Mouse (Mus musculus) forebrain, embryonic 16.5 days (tissue): ENCODE measurements around the gene Hipk2. TPM values are rescaled to one million over a fixed set of nuclear protein-coding genes. Genes with fewer than 3 reads are reported as not detected.

Experiments used
- ATAC-seq: fragments of 200-750 bp; cut with Nextera tagmentation; 2 replicates; pipeline ENCODE4 v1.8.0; 2017; ENCODE audit warnings: mild to moderate bottlenecking, moderate library complexity
- H3K27ac ChIP-seq: fragments of 300-500 bp; sonication (generic); 2 replicates; pipeline ENCODE4 v1.5.1; 2014; ENCODE audit warnings: low read length, control low read depth
- H3K27me3 ChIP-seq: fragments of 300-500 bp; sonication (generic); replicated peaks from 2 replicates; pipeline ENCODE4 v1.6.1; 2014; ENCODE audit warnings: low read length; ENCODE audit not compliant: control insufficient read depth, insufficient read depth
- H3K36me3 ChIP-seq: fragments of 300-500 bp; sonication (generic); 2 replicates; pipeline ENCODE4 v1.6.1; 2014; ENCODE audit not compliant: control insufficient read depth, insufficient read depth
- H3K4me1 ChIP-seq: fragments of 300-500 bp; sonication (generic); replicated peaks from 2 replicates; pipeline ENCODE4 v1.6.1; 2014; ENCODE audit warnings: low read length; ENCODE audit not compliant: control insufficient read depth, insufficient read depth
- H3K4me2 ChIP-seq: fragments of 300-500 bp; sonication (generic); 2 replicates; pipeline ENCODE4 v1.6.1; 2014; ENCODE audit warnings: mild to moderate bottlenecking, low read length, control low read depth
- H3K4me3 ChIP-seq: fragments of 300-500 bp; sonication (generic); replicated peaks from 2 replicates; pipeline ENCODE4 v1.5.1; 2014; ENCODE audit warnings: mild to moderate bottlenecking, low read length, control low read depth
- H3K9ac ChIP-seq: fragments of 300-500 bp; sonication (generic); replicated peaks from 2 replicates; pipeline ENCODE4 v1.6.1; 2014; ENCODE audit warnings: low read depth, low read length, control low read depth
- H3K9me3 ChIP-seq: fragments of 300-500 bp; sonication (generic); 2 replicates; pipeline ENCODE4 v1.6.1; 2016; ENCODE audit warnings: low read length; ENCODE audit not compliant: control insufficient read depth
- WGBS: fragments of 180-500 bp; shearing (Covaris S2); extraction: QIAGEN DNeasy Blood & Tissue Kit; methylation state at CpG from one replicate; pipeline ENCODE4 v1.1.7; 2014; 5-methylcytosine and 5-hydroxymethylcytosine counted together
- polyA plus RNA-seq: library from polyadenylated mRNA; unstranded; fragments of >200 nt; fragmentation: Nextera tagmentation; extraction: Ambion mirVana; gene quantifications from 2 replicates; pipeline ENCODE4 v1.2.1, GENCODE M21; 2015

Hipk2 gene
- polyA plus RNA-seq, 1 experiment from 2014 or later = 29.2 TPM

DNA sequence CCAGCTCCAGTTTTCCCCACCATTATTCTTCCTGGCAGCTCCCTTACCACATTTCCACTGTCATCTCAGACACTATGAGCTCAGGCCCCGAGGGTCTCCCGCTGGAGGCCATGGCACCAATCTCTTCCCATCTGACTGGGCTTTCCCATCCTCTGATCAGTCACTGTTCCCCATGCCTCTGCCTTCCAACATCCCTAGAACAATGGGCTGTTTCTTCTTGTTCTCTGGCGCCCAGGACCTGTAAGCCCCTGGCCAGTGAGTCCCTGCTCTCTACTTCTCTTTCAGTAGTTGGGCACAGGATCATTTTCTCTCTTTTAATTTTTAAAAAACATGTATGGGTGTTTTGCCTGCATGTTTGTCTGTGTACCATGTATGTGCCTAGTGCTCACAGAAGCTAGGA lies 143.3 kb downstream of the Hipk2 start:
- ATAC-seq = no peak

DNA sequence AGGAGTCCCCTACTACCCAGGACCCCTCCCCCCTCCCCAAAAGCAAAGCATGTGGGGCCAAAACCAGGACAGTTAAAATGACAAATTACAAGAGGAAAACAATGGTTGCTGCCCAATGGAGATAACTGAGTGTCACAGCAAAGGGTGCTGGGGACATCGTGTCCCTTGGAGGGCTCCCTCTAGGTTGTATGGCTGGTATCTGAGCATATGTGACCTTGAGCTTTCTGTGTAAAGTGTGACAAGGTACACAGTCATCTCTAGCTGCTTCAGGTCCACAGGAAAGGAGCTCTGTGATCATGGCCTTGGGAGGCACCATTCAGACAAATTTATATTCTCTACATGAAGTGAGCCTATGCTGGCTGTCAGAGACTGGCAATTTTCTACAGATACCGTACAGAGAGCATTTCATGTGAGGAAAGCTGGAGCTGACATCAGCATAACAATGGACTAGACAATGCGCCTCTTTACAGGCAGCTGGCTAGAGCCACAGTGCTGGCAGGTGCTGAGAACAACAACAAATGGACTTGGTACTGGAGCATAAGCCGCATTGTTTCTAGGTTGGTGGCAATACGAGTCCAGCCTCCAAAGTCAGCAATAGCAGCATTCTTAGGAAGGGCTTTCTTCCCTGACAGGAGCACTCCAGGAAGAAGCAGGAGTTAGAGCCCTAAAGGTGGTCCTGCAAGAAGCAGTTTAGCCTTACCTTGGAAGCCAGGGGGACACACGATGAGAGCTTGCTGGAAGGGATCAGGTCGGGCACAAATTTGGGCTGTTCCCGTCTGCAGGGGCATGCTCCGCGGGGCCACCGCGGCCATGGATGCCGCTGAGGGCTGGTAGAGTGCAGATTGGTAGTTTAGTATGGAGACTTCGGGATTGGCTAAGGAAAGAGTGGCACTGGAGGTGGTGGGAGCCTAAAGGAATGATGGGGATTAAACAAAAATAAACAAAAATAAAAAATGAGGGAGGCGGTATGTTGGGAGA lies 145.5 kb downstream of the Hipk2 start:
- H3K4me2 ChIP-seq = no peak overlapping the region
- H3K27me3 ChIP-seq = no peaks in the 10 kb centered on the region
- no peaks in the 10 kb centered on the region for H3K9me3 ChIP-seq
- peaks cover 15% of the 10 kb centered on the region for H3K36me3 ChIP-seq
- H3K27ac ChIP-seq = peak overlapping the region; percentile 58; the same call in 1 of the 2 replicates
- 0 out of 2 replicates have a peak overlapping the region, but pooled peaks have one; percentile 9 for H3K9ac ChIP-seq
- H3K4me1 ChIP-seq = peaks cover 8% of the 10 kb centered on the region
- 66% methylated on average over 15 of the region's 15 CpGs for WGBS
- ATAC-seq = peak; percentile 89
- no peak overlapping the region for H3K4me3 ChIP-seq

More for the DNA sequence above, 143.3 kb downstream of the Hipk2 start:
- H3K36me3 ChIP-seq = peaks cover 18% of the 10 kb centered on the region
- no peak overlapping the region for H3K4me3 ChIP-seq
- no peaks in the 10 kb centered on the region for H3K9me3 ChIP-seq
- WGBS = 78% methylated on average over 3 of the region's 3 CpGs
- H3K9ac ChIP-seq = no peak overlapping the region
- no peak overlapping the region for H3K4me2 ChIP-seq
- no peaks in the 10 kb centered on the region for H3K27me3 ChIP-seq
- no peak overlapping the region for H3K27ac ChIP-seq
- peaks cover 8% of the 10 kb centered on the region for H3K4me1 ChIP-seq

DNA sequence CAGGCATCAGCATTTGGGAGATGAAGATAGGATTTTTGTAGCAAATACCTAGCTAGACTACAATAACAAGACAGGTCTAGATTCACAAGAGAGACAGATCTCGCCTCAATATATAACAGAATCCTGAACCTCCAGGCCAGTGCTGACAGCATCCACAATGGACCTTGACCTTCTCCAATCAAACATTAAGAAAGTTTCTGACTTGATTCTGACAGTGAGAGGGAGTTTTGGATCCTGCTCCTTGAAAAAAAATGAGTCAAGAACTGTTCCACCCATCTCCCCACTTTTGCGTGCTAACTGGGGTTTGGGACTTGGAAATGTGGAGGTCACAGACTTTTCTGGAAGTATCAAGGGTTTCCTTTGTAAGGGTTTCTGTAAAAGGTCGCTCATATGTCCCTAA lies 150.4 kb downstream of the Hipk2 start:
- H3K27ac ChIP-seq = no peak overlapping the region
- peaks cover 18% of the 10 kb centered on the region for H3K36me3 ChIP-seq
- no peak overlapping the region for H3K9ac ChIP-seq
- H3K9me3 ChIP-seq = no peaks in the 10 kb centered on the region
- no peaks in the 10 kb centered on the region for H3K27me3 ChIP-seq
- H3K4me2 ChIP-seq = no peak overlapping the region
- 94% methylated on average over 3 of the region's 3 CpGs for WGBS
- ATAC-seq = no peak
- no peak overlapping the region for H3K4me3 ChIP-seq
- peaks cover 4% of the 10 kb centered on the region for H3K4me1 ChIP-seq

GRCm38 (mm10) chr6:38721361-38721760 lies 154.6 kb downstream of the Hipk2 start:
- Histone ChIP-seq H3K4me3 (no peak overlapping the region), H3K4me1 (no peaks in the 10 kb centered on the region), H3K4me2 (no peak overlapping the region), H3K36me3 (peaks cover 30% of the 10 kb centered on the region), H3K9me3 (no peaks in the 10 kb centered on the region), H3K27ac (no peak overlapping the region), H3K9ac (no peak overlapping the region), H3K27me3 (no peaks in the 10 kb centered on the region)
- 93% methylated on average over 1 of the region's 1 CpGs for WGBS
- ATAC-seq = no peak

- Histone ChIP-seq H3K9me3 (no peaks in the 10 kb centered on the region), H3K4me2 (no peak overlapping the region), H3K36me3 (peaks cover 40% of the 10 kb centered on the region), H3K27ac (no peak overlapping the region), H3K4me3 (no peak overlapping the region), H3K4me1 (no peaks in the 10 kb centered on the region), H3K27me3 (no peaks in the 10 kb centered on the region), H3K9ac (no peak overlapping the region)
- ATAC-seq = peak; percentile 55
- WGBS = 27% methylated on average over 6 of the region's 6 CpGs
Measured at GRCm38 (mm10) chr6:38719229-38719628, 156.7 kb downstream of the Hipk2 start.

GRCm38 (mm10) chr6:38718625-38719024 lies 157.3 kb downstream of the Hipk2 start:
- Histone ChIP-seq H3K27me3 (no peaks in the 10 kb centered on the region), H3K36me3 (peaks cover 44% of the 10 kb centered on the region), H3K4me3 (no peak overlapping the region), H3K27ac (no peak overlapping the region), H3K9me3 (no peaks in the 10 kb centered on the region), H3K4me2 (no peak overlapping the region), H3K4me1 (no peaks in the 10 kb centered on the region), H3K9ac (no peak overlapping the region)
- no peak for ATAC-seq
- 90% methylated on average over 7 of the region's 7 CpGs for WGBS

GRCm38 (mm10) chr6:38715881-38716280 lies 160.1 kb downstream of the Hipk2 start:
- WGBS = 95% methylated on average over 16 of the region's 16 CpGs
- H3K36me3 ChIP-seq = peaks cover 50% of the 10 kb centered on the region
- H3K4me2 ChIP-seq = no peak overlapping the region
- no peak overlapping the region for H3K9ac ChIP-seq
- no peaks in the 10 kb centered on the region for H3K27me3 ChIP-seq
- no peaks in the 10 kb centered on the region for H3K9me3 ChIP-seq
- no peak overlapping the region for H3K4me3 ChIP-seq
- H3K4me1 ChIP-seq = no peaks in the 10 kb centered on the region
- no peak overlapping the region for H3K27ac ChIP-seq
- ATAC-seq = no peak

DNA sequence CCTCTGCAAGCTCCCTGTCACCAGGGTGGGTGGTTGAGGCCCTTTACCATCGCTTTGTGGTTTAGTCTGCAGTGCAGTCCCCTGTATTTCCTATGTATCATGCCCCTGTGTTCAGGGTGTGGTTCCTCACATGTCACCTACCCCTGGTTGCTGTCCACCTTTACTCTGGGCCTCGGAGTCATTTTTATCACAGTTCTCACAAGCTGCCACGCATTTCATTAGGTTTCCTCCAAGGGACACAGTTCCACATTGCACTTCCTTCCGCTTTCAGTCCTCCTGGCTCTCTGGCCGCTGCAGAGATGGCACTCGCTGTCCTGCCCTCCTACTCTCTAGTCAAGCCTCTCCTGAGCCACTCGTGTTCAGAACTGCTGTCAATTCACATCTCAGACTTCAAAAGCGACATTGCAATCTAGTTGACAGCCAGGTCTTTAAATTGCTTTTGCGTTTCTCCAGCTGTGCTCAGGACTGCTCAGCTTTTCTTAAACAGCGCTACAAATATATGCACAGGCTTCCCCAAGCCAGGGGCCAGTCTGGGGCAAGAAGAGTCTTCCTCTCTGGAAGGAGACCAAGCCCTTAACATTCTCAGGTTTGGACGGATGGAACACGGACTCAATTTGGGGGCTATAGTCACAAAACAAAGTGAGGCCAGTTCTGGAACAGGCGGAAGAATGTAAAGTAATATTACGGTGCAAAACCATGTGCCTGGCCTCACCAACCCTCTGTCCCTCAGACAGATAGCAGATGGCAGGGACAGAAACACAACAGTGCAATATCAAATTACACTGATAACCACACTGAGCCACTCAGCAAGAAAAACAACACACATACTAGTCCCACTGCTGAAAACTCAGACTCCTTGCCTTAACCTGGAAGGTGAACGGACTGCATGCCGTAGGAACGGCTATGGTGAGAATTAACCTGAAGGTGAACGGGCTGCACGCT lies 161.7 kb downstream of the Hipk2 start:
- ATAC-seq = no peak
- WGBS = 92% methylated on average over 19 of the region's 19 CpGs

DNA sequence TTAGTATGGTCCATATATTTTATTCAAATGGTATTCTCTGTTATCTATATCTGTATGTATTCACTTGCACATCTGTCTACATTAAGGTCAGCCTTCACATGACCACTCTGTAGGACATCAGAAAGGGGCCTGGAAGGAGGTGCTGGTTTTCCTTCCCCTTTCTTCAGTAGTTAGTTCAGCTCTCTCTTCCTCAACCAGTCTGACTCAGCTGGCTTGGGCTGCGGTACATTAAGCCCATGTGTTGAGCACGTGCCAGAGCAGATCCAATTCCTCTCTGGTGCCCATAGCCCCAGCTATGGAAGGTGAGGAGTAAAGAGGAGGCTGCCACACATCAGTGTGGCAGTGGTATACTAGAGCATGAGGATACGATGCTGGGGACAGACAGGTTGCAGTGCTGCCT lies 165.5 kb downstream of the Hipk2 start:
- Histone ChIP-seq H3K4me1 (no peaks in the 10 kb centered on the region), H3K27ac (no peak overlapping the region), H3K4me2 (no peak overlapping the region), H3K9ac (no peak overlapping the region), H3K27me3 (no peaks in the 10 kb centered on the region), H3K4me3 (no peak overlapping the region), H3K9me3 (no peaks in the 10 kb centered on the region), H3K36me3 (peaks cover 21% of the 10 kb centered on the region)
- 92% methylated on average over 3 of the region's 3 CpGs for WGBS
- ATAC-seq = no peak

More for the DNA sequence above, 161.7 kb downstream of the Hipk2 start:
- no peak overlapping the region for H3K27ac ChIP-seq
- H3K27me3 ChIP-seq = no peaks in the 10 kb centered on the region
- H3K36me3 ChIP-seq = peaks cover 48% of the 10 kb centered on the region
- H3K9me3 ChIP-seq = no peaks in the 10 kb centered on the region
- H3K9ac ChIP-seq = no peak overlapping the region
- H3K4me2 ChIP-seq = no peak overlapping the region
- H3K4me1 ChIP-seq = no peaks in the 10 kb centered on the region
- no peak overlapping the region for H3K4me3 ChIP-seq
